Mouse (Mus musculus) kidney, adult 18-20 months (tissue): Measurements from ENCODE around the gene Ift52.
A peak's percentile ranks its signal among the peaks of the same experiment; 100 is the strongest.

Experiments used
- DNase-seq: peaks from one replicate; pipeline ENCODE4 v3.0.0; 2021

The Ift52 gene

DNA sequence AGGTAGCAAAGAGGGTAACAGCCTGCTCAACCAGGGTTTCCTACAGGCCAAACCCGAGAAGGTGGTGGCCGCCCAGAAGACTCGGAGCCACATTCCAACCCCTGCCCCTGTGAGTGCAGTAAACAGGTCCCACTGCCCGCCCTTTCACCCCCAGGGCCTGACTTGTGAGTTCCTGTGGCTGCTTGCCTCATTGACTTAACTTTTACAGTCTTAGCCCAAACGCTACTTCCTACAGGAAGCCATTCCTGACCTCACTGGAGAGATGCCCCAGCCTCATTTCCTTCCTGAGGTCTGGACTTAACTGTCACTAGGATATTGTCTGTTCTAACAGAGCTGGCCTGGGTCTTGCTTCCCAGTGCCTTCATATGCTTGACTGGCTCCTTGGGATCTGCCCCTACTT is 65.4 kb downstream of the Ift52 start:
- DNase-seq = peak; percentile 40

DNA sequence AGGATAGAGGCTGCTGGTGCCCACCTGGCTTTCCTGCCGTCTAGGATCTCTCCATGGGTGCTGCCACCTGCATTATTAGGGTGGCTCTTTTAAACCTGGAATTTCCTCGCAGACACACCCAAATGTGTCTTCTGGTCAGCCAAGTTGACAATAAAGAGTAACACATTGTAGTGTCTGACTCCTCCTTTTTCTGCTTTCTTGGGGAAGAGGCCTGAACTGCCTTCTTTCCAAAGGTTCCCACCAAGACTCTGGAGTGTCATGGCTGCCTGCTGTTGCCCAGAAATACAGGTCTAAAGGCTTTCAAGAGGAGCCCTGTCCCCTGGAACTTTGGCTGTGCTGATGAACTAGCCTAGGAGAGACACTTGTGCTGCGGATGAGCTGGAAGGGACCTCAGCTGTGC is 67.4 kb downstream of the Ift52 start:
- DNase-seq = no peak

DNA sequence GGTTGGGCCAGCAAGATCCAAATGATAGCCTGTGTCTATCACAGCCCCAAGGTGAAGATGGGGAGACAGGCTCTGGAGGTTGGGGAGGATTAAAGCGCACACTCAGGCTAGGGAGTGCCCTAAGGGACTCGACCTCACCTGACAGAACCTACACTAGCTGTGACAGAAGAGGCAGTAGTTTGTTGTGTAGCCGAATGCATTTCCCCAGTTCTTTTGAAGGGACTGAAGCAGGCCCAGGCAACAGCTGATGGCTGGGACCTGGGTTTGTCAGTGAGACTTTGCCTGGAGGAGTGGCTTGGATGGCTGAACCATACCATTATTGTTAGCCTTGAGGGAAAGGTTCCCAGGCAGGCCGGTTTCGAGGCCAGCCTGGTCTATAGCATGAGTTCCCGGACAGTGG is 67.9 kb downstream of the Ift52 start:
- DNase-seq = no peak

DNA sequence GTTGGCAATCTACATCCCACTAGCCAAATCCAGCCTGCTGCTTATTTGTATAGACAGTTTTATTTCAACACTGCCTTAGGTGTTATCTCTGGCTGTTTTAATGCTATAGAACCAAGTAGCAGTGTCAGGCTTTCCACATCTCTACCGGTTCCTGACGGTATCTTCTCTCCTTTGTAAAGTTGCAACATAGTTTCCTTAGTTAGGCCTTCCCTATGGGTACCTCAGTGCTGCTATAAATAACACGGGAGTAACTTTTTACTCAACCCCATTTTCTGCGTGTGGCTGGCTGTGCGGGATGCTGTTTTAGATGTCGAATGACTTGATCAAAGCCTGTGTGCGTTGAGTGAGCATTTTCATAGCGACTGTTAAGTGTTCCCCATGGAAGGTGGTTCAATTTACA is 69.4 kb downstream of the Ift52 start:
- DNase-seq = no peak

DNA sequence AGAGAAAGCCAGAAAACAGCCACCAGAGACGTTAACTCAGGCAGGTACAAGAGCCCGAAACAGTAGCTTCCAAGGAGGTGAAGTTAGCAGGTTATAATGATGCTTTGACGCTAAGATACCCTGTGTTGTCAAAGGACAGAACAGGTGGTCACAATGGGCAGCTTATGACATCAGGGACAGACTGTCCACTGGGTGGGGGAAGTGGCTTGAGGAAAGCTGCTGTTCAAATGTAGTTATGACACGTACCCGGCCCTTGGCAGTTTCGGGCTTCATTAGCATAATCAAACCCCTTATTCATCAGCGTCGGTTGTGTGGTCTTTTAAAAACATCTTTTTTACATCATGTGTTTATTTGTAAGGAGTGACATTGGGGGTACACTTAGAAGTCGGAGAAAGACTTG is 70.6 kb downstream of the Ift52 start, which contains the start of gene Gtsf1l:
TSS of gene Gtsf1l (minus strand) at position 128 of the 400 bp plus-strand sequence.
- no peak for DNase-seq

DNA sequence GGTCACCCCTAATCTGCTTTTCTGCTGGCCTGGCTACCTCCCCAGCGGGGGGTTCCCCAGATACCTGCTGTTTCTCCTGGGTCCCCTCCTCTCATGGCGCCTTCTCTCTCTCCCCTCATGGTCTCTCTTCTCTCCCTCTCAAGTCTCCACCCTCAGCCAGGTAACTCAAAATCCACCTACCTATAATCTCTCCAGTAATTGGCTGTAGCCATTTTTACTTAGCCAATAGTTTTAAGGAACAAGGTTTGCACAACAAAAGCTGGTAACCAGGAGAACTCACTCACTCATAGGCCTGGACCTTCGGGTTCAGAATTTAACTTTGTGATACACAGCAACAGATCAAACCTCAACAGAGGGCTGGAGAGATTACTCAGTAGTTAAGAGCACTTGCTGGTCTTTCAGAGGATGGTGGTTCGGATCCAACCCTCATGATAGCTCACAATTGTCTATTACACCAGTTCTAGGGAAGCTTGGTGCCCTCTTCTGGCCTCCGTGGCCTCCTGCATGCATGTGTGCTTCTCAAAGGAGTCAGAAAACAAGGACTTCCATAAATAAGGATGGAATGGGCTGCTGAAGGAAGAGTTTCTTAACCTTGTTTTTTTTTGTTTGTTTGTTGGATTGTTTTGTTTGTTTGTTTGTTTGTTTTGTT is 72.4 kb downstream of the Ift52 start:
- DNase-seq = peak; percentile 45

DNA sequence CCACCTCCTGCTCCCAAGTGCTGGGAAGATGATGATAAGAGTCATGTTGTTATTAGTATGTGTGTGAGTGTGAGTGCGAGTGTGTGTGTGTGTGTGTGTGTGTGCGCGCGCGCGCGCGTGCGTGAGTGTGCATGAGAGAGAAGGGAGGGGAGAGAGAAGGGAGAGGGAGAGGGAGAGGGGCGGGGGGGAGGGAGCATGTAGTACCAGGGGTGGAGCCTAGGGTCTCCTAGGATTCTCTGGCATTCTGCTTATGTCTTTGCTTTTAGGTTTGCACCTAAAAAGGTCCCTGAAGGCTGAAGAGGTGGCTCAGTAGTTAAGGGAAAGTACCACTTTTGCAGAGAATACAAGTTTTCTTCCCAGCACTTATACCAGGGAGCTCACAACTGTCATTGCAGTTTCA is 77.8 kb downstream of the Ift52 start:
- no peak for DNase-seq
